Mouse (Mus musculus) megakaryocyte, adult 5-6 weeks (primary cell): ENCODE measurements around the gene Col6a6. TPM values are rescaled to one million over a fixed set of nuclear protein-coding genes. Genes with fewer than 3 reads are reported as not detected.

Experiments used
- ATAC-seq: 2 replicates; pipeline ENCODE4 v1.8.0; 2016; ENCODE audit warnings: mild to moderate bottlenecking, inconsistent platforms; ENCODE audit not compliant: poor library complexity, severe bottlenecking
- total RNA-seq, 2 experiments: library from RNA; stranded (forward) in 1 of 2; stranded (reverse) in 1 of 2; fragments of 153-499, 151-499 nt in 1 of 2; fragments of 221-1000, 200-1000 nt in 1 of 2; gene quantifications; 2 replicates each; pipeline versions ENCODE4 v1.2.3 to v1.2.4; 2015 to 2017

Col6a6 gene
- total RNA-seq, 2 experiments from 2014 or later, result not detected

DNA sequence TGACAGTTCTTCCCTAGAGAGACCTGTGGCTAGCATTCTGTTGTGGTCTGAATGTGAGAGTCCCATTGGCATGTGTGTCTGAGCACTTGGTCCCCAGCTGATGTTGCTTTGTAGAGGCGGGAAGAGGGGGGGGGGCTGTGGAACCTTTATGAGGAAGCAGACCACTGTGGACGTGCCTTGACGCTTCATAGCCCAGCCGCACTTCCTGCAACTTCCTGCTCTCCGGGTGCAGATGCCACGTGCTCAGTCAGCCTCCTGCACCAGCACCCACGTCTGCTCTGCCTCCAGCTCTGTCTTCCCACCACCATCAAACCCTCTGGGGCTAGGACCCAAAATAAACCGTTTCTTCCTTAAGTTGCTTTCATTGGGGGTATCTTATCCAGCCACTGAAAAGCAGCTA, 24.5 kb downstream of the Col6a6 start:
- ATAC-seq, result no peak

- no peak for ATAC-seq
Measured at GRCm38 (mm10) chr9:105801463-105801862, 26.5 kb downstream of the Col6a6 start.

- ATAC-seq, result no peak
Measured at GRCm38 (mm10) chr9:105800286-105800685, 27.7 kb downstream of the Col6a6 start.

GRCm38 (mm10) chr9:105796137-105796536, 31.8 kb downstream of the Col6a6 start:
- ATAC-seq, result no peak

- ATAC-seq, result no peak
Measured at GRCm38 (mm10) chr9:105794965-105795364, 33.0 kb downstream of the Col6a6 start.

GRCm38 (mm10) chr9:105791810-105792209, 36.1 kb downstream of the Col6a6 start:
- ATAC-seq, result no peak

GRCm38 (mm10) chr9:105788203-105788602, 39.8 kb downstream of the Col6a6 start:
- ATAC-seq, result no peak

GRCm38 (mm10) chr9:105787800-105788199, 40.2 kb downstream of the Col6a6 start:
- no peak for ATAC-seq

- no peak for ATAC-seq
Measured at GRCm38 (mm10) chr9:105784026-105784425, 43.9 kb downstream of the Col6a6 start.

GRCm38 (mm10) chr9:105780696-105781095, 47.3 kb downstream of the Col6a6 start:
- ATAC-seq, result no peak

GRCm38 (mm10) chr9:105778741-105779140, 49.2 kb downstream of the Col6a6 start:
- no peak for ATAC-seq

DNA sequence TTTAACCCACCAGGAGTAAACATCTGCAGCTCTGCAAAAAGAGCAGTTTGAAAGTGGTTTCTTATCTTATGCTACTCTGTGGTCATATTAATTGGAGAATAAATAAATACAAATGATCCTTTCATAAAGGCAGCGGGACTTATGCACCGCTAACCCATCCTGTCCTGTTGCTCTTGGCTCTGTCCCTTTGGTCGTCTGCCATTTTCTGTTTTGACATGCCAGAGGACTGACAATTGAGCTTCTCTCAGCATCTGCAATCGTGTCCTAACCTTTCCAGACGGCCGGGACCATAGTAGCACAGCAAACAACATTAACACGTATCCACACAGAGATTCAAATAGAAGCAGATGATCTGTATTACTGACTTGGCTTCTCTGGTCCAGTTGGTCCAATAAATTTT, 53.1 kb downstream of the Col6a6 start:
- no peak for ATAC-seq

- no peak for ATAC-seq
Measured at GRCm38 (mm10) chr9:105774321-105774720, 53.6 kb downstream of the Col6a6 start.

DNA sequence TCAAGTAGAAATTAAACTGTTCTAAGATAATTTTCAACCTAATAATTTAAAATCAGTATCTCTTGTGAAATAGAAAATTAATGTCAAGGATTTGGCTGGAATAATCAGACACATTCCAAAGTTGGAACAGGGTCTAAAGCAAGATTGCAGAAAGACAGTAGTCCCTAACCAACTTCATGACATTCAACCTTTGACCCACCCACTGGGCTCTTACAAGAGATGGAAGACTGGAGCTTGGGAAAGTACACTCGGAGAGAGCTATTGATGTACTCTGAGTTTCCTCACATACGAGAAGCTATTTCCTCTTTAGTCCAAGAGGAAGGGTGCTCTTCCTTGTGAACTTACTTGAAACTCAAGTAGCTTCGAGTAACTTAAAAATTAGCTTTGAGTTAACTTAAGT, 56.6 kb downstream of the Col6a6 start:
- no peak for ATAC-seq

GRCm38 (mm10) chr9:105770690-105771089, 57.3 kb downstream of the Col6a6 start:
- ATAC-seq, result no peak

DNA sequence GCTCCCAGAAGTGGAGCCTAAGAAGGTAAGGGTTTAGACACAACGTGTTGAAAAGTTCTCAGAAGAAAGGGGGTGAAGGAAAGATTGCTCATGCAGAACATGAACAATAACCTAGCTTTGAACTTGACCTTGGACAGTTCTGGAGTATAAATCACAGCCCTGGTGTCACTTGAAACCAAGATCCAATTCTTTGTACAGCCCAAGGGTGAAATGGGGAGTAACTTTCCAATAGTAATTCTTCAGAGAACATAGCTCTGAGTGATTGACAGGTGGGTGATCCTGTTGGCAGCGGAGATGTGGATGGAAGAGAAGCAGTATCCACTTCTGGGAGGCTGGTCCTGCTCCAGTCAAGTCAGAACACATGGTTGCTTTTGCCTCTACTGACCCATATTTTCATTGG, 62.1 kb downstream of the Col6a6 start:
- no peak for ATAC-seq

- ATAC-seq, result no peak
Measured at GRCm38 (mm10) chr9:105764681-105765080, 63.3 kb downstream of the Col6a6 start.

- ATAC-seq, result no peak
Measured at GRCm38 (mm10) chr9:105764127-105764526, 63.8 kb downstream of the Col6a6 start.

DNA sequence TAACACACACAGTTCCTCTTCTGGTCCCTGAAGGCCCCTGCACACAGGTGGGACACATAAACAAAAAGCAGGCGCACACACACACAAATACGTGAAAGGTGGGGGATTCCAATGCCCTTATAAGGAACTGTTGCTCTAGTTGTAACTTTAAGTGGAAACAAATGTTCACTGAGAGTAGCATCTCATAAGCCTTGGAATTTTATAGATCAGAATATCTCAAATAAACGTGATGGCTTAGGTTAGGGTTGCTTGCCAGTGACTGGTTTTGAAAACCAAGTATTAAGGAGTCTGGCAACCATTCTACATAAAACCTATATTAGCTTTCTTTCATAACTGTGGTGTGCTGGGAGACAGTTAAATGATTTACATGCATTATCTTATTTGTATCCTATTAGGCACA, 64.3 kb downstream of the Col6a6 start:
- ATAC-seq, result no peak

DNA sequence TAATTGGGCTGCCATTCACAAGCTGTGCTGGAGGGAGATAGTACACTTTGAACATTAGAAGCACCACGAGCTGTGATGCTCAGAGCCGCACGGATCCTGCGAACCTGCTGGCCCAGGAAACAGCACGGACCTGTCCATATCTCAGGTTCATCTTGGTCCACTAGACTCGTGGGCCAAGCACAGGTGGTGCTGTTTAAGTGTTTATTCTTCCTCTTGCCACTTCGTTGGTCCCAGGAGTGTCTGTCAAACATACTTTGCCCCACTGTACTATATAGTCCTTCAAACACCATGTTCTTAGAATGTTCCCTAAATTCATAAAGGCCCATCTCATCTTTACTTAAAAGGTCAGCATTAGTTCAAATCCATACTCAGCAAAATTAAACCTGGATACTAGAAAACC, 65.7 kb downstream of the Col6a6 start:
- no peak for ATAC-seq

DNA sequence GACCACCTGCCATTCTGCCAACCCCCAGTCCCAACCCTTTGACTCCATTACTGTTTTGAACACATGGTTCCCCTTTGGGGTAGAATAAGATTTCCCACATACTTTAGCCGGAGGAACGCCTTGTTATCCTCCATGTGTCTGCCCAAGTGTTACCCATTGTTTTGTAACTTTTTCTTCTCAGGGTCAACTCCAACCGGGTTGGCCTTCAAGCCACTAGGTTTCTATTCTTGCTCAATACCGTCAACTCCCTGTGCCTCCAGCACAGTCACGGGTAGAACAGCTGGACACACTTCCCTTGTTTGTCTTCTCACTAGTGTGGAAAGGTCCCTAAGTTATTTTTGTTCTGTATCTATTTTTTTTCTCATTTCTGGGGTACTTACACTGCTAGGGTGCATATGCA, 69.1 kb downstream of the Col6a6 start:
- no peak for ATAC-seq

DNA sequence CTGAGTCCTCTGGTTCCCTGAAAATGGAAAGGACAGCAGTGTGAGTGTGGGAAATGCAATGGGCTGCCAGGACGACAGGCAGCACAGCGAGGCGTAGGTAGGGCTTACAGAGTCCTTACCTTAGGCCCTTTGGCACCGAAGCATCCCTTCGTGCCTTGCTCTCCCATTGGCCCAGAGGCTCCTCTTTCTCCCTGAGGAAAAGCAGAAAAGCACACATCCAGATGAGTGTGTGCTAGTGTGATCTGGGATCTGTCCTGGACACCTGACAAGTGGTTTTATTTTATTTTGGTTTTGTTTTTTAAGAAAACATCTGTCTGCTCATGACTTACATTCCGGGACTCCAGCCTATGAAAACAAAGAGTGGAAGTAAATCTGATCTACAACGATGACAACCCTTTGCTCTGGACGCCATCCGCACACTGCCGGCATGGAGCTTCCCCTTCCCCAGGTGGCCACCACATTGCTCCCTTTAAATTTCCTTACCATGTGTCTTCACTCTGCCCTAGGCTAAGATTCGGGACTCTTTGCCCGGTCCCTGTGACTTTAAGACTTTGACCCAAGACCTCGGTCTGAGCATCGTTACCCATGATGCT, 69.7 kb downstream of the Col6a6 start:
- no peak for ATAC-seq

DNA sequence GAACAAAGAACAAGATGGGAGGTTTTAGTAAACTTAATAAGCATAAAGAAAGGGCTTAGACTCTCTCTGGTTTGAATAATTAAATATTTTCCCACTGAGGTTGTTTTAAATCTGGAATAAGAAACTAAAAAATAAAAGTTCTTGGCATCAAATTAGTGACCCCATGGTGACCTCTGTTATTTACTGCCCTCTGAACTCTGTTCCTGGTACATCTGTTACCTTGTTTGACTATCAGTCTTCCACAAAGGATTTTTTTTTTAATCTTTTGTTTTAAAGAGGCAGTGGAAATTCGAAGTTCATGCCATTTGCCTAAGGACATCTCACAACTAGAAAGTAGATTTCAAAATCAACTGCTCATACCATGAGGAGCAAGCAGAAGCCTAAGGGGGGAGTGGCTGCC, 73.7 kb downstream of the Col6a6 start:
- no peak for ATAC-seq
